Mouse (Mus musculus) bone marrow macrophage, adult 2 months (primary cell): ENCODE measurements around the gene Ctnna2.

ENCODE experiments used
- CTCF ChIP-seq: IDR thresholded peaks from 2 replicates; pipeline ENCODE4 v1.5.1; 2012; ENCODE audit warnings: low read depth, mild to moderate bottlenecking, low read length, moderate library complexity
- POLR2A ChIP-seq: IDR thresholded peaks from 2 replicates; pipeline ENCODE4 v1.6.1; 2012; ENCODE audit warnings: mild to moderate bottlenecking, low read depth, low read length, borderline replicate concordance

DNA sequence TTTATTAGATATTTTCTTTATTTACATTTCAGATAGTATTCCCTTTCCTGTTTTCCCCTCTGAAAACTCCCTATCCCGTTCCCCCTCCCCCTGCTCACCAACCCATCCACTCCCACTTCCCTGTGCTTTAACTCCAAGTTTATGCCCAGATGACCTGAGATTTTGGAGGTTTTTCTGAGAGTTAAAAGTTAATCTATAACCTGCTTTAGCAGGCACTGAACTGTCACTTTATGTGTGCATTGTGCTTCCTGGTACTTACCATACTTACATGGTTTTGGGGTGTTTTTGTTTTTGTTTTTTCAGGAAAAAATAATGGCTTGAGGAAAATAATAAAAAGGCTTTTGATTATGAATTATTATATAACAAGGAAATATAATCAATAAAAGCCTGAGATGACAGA is 292.3 kb downstream of the Ctnna2 start:
- TF ChIP-seq POLR2A (no peak), CTCF (no peak)
